ENCODE assay signal across 18 mouse cellular contexts in the genomic region with DNA sequence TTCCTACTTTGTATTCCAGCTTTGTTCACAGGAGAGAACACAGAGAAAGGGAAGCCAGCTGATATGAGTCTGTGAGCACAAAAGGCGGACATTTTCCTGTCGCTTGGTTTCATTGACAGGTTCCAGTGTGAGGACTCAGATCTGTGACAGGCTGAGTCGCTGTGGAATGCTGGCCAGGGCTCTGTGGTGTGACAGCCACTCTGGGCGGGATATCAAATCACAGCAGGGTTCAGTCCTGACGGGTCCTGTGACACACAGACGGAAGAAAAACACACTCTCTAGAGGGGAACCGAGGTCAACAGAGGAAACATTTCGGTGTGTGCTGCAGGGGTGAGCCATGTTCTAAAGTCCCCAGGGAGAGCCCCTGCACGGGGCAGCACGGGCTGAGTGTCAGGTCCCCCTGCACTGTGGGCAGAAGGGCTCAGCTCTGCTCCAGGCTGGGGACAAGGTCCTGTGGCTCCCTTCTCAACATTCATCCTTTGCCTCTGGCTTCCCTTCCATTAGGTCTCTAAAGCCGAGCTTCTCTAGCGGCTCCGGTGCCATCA. TPM values are rescaled to one million over a fixed set of nuclear protein-coding genes. Genes with fewer than 3 reads are reported as not detected.
A peak's percentile ranks its signal among the peaks of the same experiment; 100 is the strongest.
DNase-seq lines count a peak whose midpoint lies in the region; ATAC-seq and TF ChIP-seq lines count a peak whose summit lies in the region.
"Had no signal": no experiment of that assay in that cellular context is flagged by ENCODE, and none has a peak within 500 bp of the region (broad histone marks: within the 10 kb centered on the region; RNA-seq: fewer than 3 reads in every experiment).

No protein-coding gene starts in this region.

- no peak overlapping the region for H3K9ac ChIP-seq in intestine, embryonic 15.5 days
- H3K9ac ChIP-seq: embryonic facial prominence, embryonic 15.5 days had no signal

- peaks cover 75% of the 10 kb centered on the region for H3K36me3 ChIP-seq in heart, embryonic 10.5 days
- H3K36me3 ChIP-seq in intestine, embryonic 15.5 days, result peaks cover 36% of the 10 kb centered on the region

- ATAC-seq in intestine, embryonic 15.5 days, result no peak
- ATAC-seq: forebrain, embryonic 16.5 days had no signal

- peak overlapping the region; percentile 53; the same call in 1 of the 2 replicates for H3K27ac ChIP-seq in heart, embryonic 10.5 days
- H3K27ac ChIP-seq in bone marrow macrophage, adult 2 months (ENCODE audit: insufficient read depth, low read depth, low read length), result peak overlapping the region; percentile 24; the same call in 1 of the 2 replicates
- 0 out of 2 replicates have a peak overlapping the region, but pooled peaks have one; percentile 34 for H3K27ac ChIP-seq in intestine, embryonic 15.5 days
- H3K27ac ChIP-seq: embryonic facial prominence, embryonic 15.5 days had no signal

- H3K4me1 ChIP-seq in heart, embryonic 10.5 days, result peaks cover 36% of the 10 kb centered on the region
- H3K4me1 ChIP-seq in bone marrow macrophage, adult 2 months (ENCODE audit: control insufficient read depth, insufficient read depth, low read length), result peaks cover 15% of the 10 kb centered on the region
- 0 out of 2 replicates have a peak, but pooled peaks cover 5% of the 10 kb centered on the region for H3K4me1 ChIP-seq in intestine, embryonic 15.5 days (replicated peaks)
- H3K4me1 ChIP-seq: embryonic facial prominence, embryonic 15.5 days had no signal

- DNase-seq in heart, embryonic 10.5 days (ENCODE audit: low spot score), result peak; percentile 88
- DNase-seq in heart, postnatal 36 days, result no peak
- DNase-seq in cerebellum, postnatal 14 days, result peak; percentile 96 to 97
- no peak for DNase-seq in spleen, postnatal 14 days (ENCODE audit: low spot score in 2 of 2)
- no peak for DNase-seq in adrenal gland, postnatal 4 days (ENCODE audit: low spot score in 2 of 2)
- DNase-seq in adrenal gland, postnatal 10 days, result no peak
- DNase-seq: B cell, adult 2 months; layer of hippocampus, adult 9-11 months; lung, adult 2 months; spleen, adult 18-20 months had no signal

- WGBS in heart, embryonic 10.5 days, result 33% methylated on average over 13 of the region's 13 CpGs
- WGBS in intestine, embryonic 15.5 days, result 79% methylated on average over 13 of the region's 13 CpGs

- intact Hi-C loops in heart, postnatal 36 days (cut with DNase I), result loop anchor here (10.0 kb wide), 1 partner anchor 347 kb away; no protein-coding TSS in a partner anchor

- H3K4me3 ChIP-seq in heart, embryonic 10.5 days, result no peak overlapping the region
- no peak overlapping the region for H3K4me3 ChIP-seq in bone marrow macrophage, adult 2 months (ENCODE audit: insufficient read depth, low read length)
- no peak overlapping the region for H3K4me3 ChIP-seq in intestine, embryonic 15.5 days (replicated peaks)
- H3K4me3 ChIP-seq: embryonic facial prominence, embryonic 15.5 days had no signal

- no peak overlapping the region for H3K4me2 ChIP-seq in intestine, embryonic 15.5 days (replicated peaks)
- H3K4me2 ChIP-seq: embryonic facial prominence, embryonic 15.5 days had no signal

- peaks cover 23% of the 10 kb centered on the region for H3K27me3 ChIP-seq in heart, embryonic 10.5 days (ENCODE audit: insufficient read depth, poor library complexity, severe bottlenecking)
- H3K27me3 ChIP-seq in intestine, embryonic 15.5 days (replicated peaks), result no peaks in the 10 kb centered on the region
- H3K27me3 ChIP-seq: embryonic facial prominence, embryonic 15.5 days had no signal

- no peak for TF ChIP-seq POLR2A in bone marrow macrophage, adult 2 months (IDR thresholded peaks at IDR 0.05; ENCODE audit: borderline replicate concordance, low read depth, low read length)

- no peaks in the 10 kb centered on the region for H3K9me3 ChIP-seq in heart, embryonic 10.5 days
- H3K9me3 ChIP-seq in intestine, embryonic 15.5 days, result no peaks in the 10 kb centered on the region
- H3K9me3 ChIP-seq: embryonic facial prominence, embryonic 15.5 days had no signal

- TF ChIP-seq CTCF in bone marrow macrophage, adult 2 months (IDR thresholded peaks at IDR 0.05; ENCODE audit: low read depth, low read length), result no peak

RNA-seq across cellular contexts. Expression of a gene that starts 12.5 kb away (rescaled TPM):
- polyA plus RNA-seq in heart, embryonic 10.5 days (2016; fragmentation: Nextera tagmentation; extraction: Ambion mirVana), result 1.1 and 1.2 TPM in 2 replicates
- 1 to 10 TPM; 1.4 to 1.5 TPM for total RNA-seq in heart, postnatal 36 days (2021)
- 73.2 and 77.1 TPM in 2 replicates for polyA plus RNA-seq in bone marrow macrophage, adult 2 months (2012; ENCODE audit: insufficient read depth, insufficient read length, missing spikeins)
- polyA plus RNA-seq in intestine, embryonic 15.5 days (2015; fragmentation: Nextera tagmentation; extraction: Ambion mirVana), result 20.1 and 20.5 TPM in 2 replicates
- 1 to 10 TPM; 6.2 to 8.0 TPM for total RNA-seq in adrenal gland, postnatal 4 days (2021)
- total RNA-seq in adrenal gland, postnatal 10 days (2021), result 1 to 10 TPM; 5.9 to 7.5 TPM

RNA-seq across cellular contexts. Expression of a gene that starts 13.3 kb away (rescaled TPM):
- polyA plus RNA-seq in heart, embryonic 10.5 days (2016; fragmentation: Nextera tagmentation; extraction: Ambion mirVana), result 76.3 and 93.2 TPM in 2 replicates
- 10 to 100 TPM; 80.4 to 83.7 TPM for total RNA-seq in heart, postnatal 36 days (2021)
- polyA plus RNA-seq in bone marrow macrophage, adult 2 months (2012; ENCODE audit: insufficient read depth, insufficient read length, missing spikeins), result 31.4 and 36.1 TPM in 2 replicates
- 162 and 168 TPM in 2 replicates for polyA plus RNA-seq in intestine, embryonic 15.5 days (2015; fragmentation: Nextera tagmentation; extraction: Ambion mirVana)
- total RNA-seq in adrenal gland, postnatal 4 days (2021), result 10 to 100 TPM; 62.9 to 65.6 TPM
- total RNA-seq in adrenal gland, postnatal 10 days (2021), result 10 to 100 TPM; 81.5 to 84.7 TPM

RNA-seq across cellular contexts. Expression of a gene that starts 14.5 kb away (rescaled TPM):
- polyA plus RNA-seq in heart, embryonic 10.5 days (2016; fragmentation: Nextera tagmentation; extraction: Ambion mirVana), result not detected in 2 replicates
- total RNA-seq in heart, postnatal 36 days (2021), result not detected
- polyA plus RNA-seq in bone marrow macrophage, adult 2 months (2012; ENCODE audit: insufficient read depth, insufficient read length, missing spikeins), result not detected in 2 replicates
- polyA plus RNA-seq in intestine, embryonic 15.5 days (2015; fragmentation: Nextera tagmentation; extraction: Ambion mirVana), result 23.5 and 25.8 TPM in 2 replicates
- total RNA-seq in adrenal gland, postnatal 4 days (2021), result not detected
- total RNA-seq in adrenal gland, postnatal 10 days (2021), result not detected
- total RNA-seq: gastrocnemius, postnatal 4 days; megakaryocyte-erythroid progenitor cell, adult 5-6 weeks had no signal
- polyA plus RNA-seq: forebrain, embryonic 16.5 days; limb, embryonic 11.5 days; neural tube, embryonic 11.5 days had no signal

RNA-seq across cellular contexts. Expression of a gene that starts 39.6 kb away (rescaled TPM):
- 5.6 and 5.7 TPM in 2 replicates for polyA plus RNA-seq in heart, embryonic 10.5 days (2016; fragmentation: Nextera tagmentation; extraction: Ambion mirVana)
- 10 to 100 TPM; 43.6 to 56.2 TPM for total RNA-seq in heart, postnatal 36 days (2021)
- 34.5 and 34.7 TPM in 2 replicates for polyA plus RNA-seq in bone marrow macrophage, adult 2 months (2012; ENCODE audit: insufficient read depth, insufficient read length, missing spikeins)
- polyA plus RNA-seq in intestine, embryonic 15.5 days (2015; fragmentation: Nextera tagmentation; extraction: Ambion mirVana), result 2.2 and 2.7 TPM in 2 replicates
- 10 to 100 TPM; 10.4 to 10.7 TPM for total RNA-seq in adrenal gland, postnatal 4 days (2021)
- 10 to 100 TPM; 12.0 to 13.2 TPM for total RNA-seq in adrenal gland, postnatal 10 days (2021)

Comparison
In these comparisons a context has a peak if more than half of its experiments do, and no peak if none do; other contexts are left out.
1. DNase-seq: peak in heart, embryonic 10.5 days (single experiment) and cerebellum, postnatal 14 days (2 of 2); none in heart, postnatal 36 days (0 of 2), spleen, postnatal 14 days (0 of 2), adrenal gland, postnatal 4 days (0 of 2) and adrenal gland, postnatal 10 days (single experiment).
2. Peak in every context shown above with its lines, with median percentiles within 50 percentile points of each other: H3K27ac ChIP-seq.